Mouse (Mus musculus) liver, postnatal 0 days (tissue): Measurements from ENCODE around the gene Aldh1a3.

Experiments
- CTCF ChIP-seq: sonication (generic); IDR thresholded peaks from 2 replicates; pipeline ENCODE4 v1.5.1; 2016; ENCODE audit warnings: antibody characterized with exemption, low read depth
- EP300 ChIP-seq: IDR thresholded peaks from 2 replicates; pipeline ENCODE4 v1.6.1; 2016; ENCODE audit warnings: antibody characterized with exemption, low read depth, mild to moderate bottlenecking

DNA sequence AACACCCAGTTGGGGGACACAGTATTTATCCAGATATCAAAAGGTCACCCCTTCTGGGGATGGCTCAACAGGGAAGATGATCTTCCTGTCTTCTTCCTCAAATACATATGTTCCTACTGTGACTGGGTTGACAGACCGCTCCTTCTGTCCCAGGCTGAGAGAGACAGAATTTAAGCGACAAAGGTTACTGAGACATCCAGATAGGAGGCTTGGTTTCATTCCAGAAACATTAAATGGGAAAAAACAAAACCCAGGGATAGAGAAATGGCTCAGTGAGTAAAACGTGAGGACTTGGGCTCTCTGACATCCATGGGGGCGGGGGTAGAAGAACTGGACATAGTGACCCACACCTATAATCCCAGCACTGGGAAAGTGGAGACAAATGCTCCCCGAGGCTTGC is 24.4 kb downstream of the Aldh1a3 start:
- no peak for TF ChIP-seq CTCF
- TF ChIP-seq EP300, result no peak
